Mouse (Mus musculus): ENCODE measurements around the gene C8g.

DNA sequence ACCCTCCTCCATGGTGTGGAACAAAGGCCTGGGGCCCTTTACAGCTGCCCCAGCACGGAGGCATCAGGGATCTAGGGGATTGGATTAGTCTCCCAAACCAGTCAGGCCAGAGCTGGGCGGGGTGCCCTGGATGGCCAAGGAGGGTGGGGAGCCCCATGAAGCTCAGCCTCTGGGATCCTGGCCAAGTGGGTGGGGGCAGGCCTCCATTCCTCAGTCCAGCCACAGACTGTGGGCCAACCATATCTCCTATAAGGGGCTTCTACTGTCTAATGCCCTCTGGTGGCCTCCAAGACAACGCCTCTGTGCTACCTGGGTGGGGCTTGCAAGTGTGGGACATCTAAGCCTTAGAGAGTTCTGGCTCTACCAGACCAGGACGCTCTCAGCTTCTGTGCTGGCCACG, 42.6 kb downstream of the C8g start:
- TF ChIP-seq CTCF (IDR thresholded peaks at IDR 0.05) (no peak), EP300 (IDR thresholded peaks at IDR 0.05; ENCODE audit: insufficient read depth, low read depth, low read length) (no peak)

Data from heart, adult 2 months (tissue).